Mouse (Mus musculus) left cerebral cortex, adult 2 months (tissue): ENCODE results near the gene 4931428L18Rik. TPM values are rescaled to one million over a fixed set of nuclear protein-coding genes. Genes with fewer than 3 reads are reported as not detected.
A peak's percentile ranks its signal among the peaks of the same experiment; 100 is the strongest.

Experiments used
- DNase-seq, 2 experiments: peaks; one replicate each; pipeline ENCODE4 v3.0.0; 2021 to 2022; ENCODE audit warnings: low spot score in 2 of 2, mixed read lengths in 1 of 2; ENCODE audit errors: extremely low spot score in 1 of 2
- H3K27ac ChIP-seq: fragments of 200-600 bp; 2 replicates; pipeline ENCODE4 v1.8.1; 2022
- H3K4me3 ChIP-seq: fragments of 200-600 bp; 2 replicates; pipeline ENCODE4 v1.8.1; 2022
- CTCF ChIP-seq: fragments of 200-600 bp; IDR thresholded peaks from 2 replicates; pipeline ENCODE4 v1.8.1; 2022; ENCODE audit warnings: antibody characterized with exemption, mild to moderate bottlenecking, moderate library complexity
- intact Hi-C: fragments of 180-260 bp; cut with DNase I; formaldehyde crosslinking; loops from one replicate; pipeline ENCODE4 v1.15.1; 2025
- long read RNA-seq, 2 experiments: library from polyadenylated mRNA; stranded (forward); transcript quantifications; one replicate each; pipeline ENCODE4 v2.0.0; 2021; ENCODE audit warnings: borderline mapping rate in 2 of 2
- total RNA-seq, 2 experiments: library from RNA; stranded (reverse); gene quantifications; 2 replicates each; pipeline ENCODE4 v1.2.3; 2021

4931428L18Rik gene
- not detected for total RNA-seq
- long read RNA-seq, experiment 1: 0 reads
- long read RNA-seq, experiment 2: 0 reads

GRCm38 (mm10) chr1:31222564-31222963, at the start of gene 4931428L18Rik, which contains the start of gene Pih1d3:
4931428L18Rik (minus strand) TSS chr1:31222684.
Pih1d3 (plus strand) TSS chr1:31222838.
- Histone ChIP-seq H3K27ac (no peak within 1 kb of the TSS), H3K4me3 (no peak within 1 kb of the TSS)
- no peak for DNase-seq
- intact Hi-C loops: no loop called here
- TF ChIP-seq CTCF: no peak

- peak in 1 of 2 experiments; percentile 21 for DNase-seq
- no peak for TF ChIP-seq CTCF
- intact Hi-C loops: no loop called here
- H3K4me3 ChIP-seq: no peak overlapping the region
- H3K27ac ChIP-seq: no peak overlapping the region
These were observed 37.9 kb upstream of the 4931428L18Rik start for GRCm38 (mm10) chr1:31260218-31260923.

GRCm38 (mm10) chr1:31233319-31234036, 11.0 kb upstream of the 4931428L18Rik start:
- DNase-seq: peak in 1 of 2 experiments; percentile 10
- intact Hi-C loops: no loop called here

GRCm38 (mm10) chr1:31220599-31221250, 1.8 kb downstream of the 4931428L18Rik start:
- no peak for TF ChIP-seq CTCF
- H3K27ac ChIP-seq: no peak overlapping the region
- DNase-seq: no peak
- intact Hi-C loops: no loop called here
- no peak overlapping the region for H3K4me3 ChIP-seq

More at GRCm38 (mm10) chr1:31233319-31234036, 11.0 kb upstream of the 4931428L18Rik start:
- TF ChIP-seq CTCF: no peak
- Histone ChIP-seq H3K4me3 (no peak overlapping the region), H3K27ac (no peak overlapping the region)

GRCm38 (mm10) chr1:31214831-31215230, 7.7 kb downstream of the 4931428L18Rik start:
- intact Hi-C loops: no loop called here
- Histone ChIP-seq H3K4me3 (no peak overlapping the region), H3K27ac (no peak overlapping the region)
- TF ChIP-seq CTCF: no peak
- no peak for DNase-seq

- intact Hi-C loops: loop anchor here (1.0 kb wide), 1 partner anchor 126 kb away; no protein-coding TSS in a partner anchor
- peak; percentile 85 for TF ChIP-seq CTCF
- peak; percentile 43 to 54 for DNase-seq
- no peak overlapping the region for H3K27ac ChIP-seq
- H3K4me3 ChIP-seq: no peak overlapping the region
These were observed 12.3 kb downstream of the 4931428L18Rik start for GRCm38 (mm10) chr1:31210144-31210543.

- no peak overlapping the region for H3K4me3 ChIP-seq
- TF ChIP-seq CTCF: no peak
- DNase-seq: no peak
- H3K27ac ChIP-seq: no peak overlapping the region
- intact Hi-C loops: no loop called here
These were observed 16.7 kb downstream of the 4931428L18Rik start for GRCm38 (mm10) chr1:31205770-31206169.

- H3K27ac ChIP-seq: no peak overlapping the region
- no peak for DNase-seq
- intact Hi-C loops: no loop called here
- TF ChIP-seq CTCF: no peak
- H3K4me3 ChIP-seq: no peak overlapping the region
These were observed 17.1 kb downstream of the 4931428L18Rik start for GRCm38 (mm10) chr1:31205346-31205745.

GRCm38 (mm10) chr1:31203771-31204170, 18.7 kb downstream of the 4931428L18Rik start:
- H3K4me3 ChIP-seq: no peak overlapping the region
- DNase-seq: peak; percentile 10 to 32
- TF ChIP-seq CTCF: no peak
- H3K27ac ChIP-seq: no peak overlapping the region
- intact Hi-C loops: no loop called here

- H3K4me3 ChIP-seq: no peak overlapping the region
- TF ChIP-seq CTCF: no peak
- H3K27ac ChIP-seq: no peak overlapping the region
- intact Hi-C loops: no loop called here
- DNase-seq: no peak
These were observed 25.5 kb downstream of the 4931428L18Rik start for GRCm38 (mm10) chr1:31196959-31197358.

GRCm38 (mm10) chr1:31195633-31196032, 26.9 kb downstream of the 4931428L18Rik start:
- DNase-seq: no peak
- H3K27ac ChIP-seq: no peak overlapping the region
- intact Hi-C loops: no loop called here
- H3K4me3 ChIP-seq: no peak overlapping the region
- no peak for TF ChIP-seq CTCF
